Mouse (Mus musculus) gastrocnemius, postnatal 25 days (tissue): ENCODE measurements at regions not wholly inside any gene's neighbourhood (a gene's known extent, or its start where the extent isn't known, plus 50 kb on each side); places are given as distances from the start of the nearest gene placed in this dataset.

Experiments
- DNase-seq: peaks from one replicate; pipeline ENCODE4 v3.0.0; 2022

DNA sequence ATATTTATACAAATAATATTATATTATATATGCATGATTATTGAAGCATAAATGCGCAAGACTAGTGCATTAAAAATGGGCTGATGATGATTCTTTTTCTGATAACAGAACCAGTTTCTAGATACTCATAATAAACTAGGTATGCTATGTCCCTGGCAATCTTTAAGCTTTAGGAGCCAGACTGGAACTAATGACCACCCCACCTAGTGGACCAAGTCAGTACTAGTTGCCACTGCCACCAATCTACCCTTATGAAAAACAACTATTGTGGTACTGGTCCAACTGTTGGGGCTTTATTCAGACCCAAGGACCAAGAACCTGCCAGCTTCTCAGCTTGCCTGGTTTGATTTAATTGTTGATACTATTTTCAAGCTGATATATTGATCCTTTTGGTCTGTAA is 722.8 kb downstream of the Dach1 start:
- no peak for DNase-seq

DNA sequence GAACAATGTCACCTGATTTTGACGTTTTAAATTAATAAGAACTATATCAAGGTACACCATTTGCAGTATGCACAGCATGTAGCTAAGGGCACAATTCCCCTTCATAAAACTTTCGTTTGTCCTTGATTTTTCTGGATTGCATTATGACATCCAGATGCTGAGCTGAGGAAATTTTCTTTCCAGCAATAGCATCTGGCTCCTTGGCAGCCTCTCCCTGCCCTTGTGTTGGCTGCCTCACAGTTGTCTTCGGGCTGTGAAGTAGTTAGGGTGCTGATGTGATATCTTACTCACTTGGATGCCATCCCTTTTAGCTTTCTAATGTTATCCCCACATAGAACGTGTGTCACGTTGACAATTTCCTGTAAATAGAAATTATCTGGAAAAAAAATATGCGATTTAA is 729.2 kb downstream of the Dach1 start:
- DNase-seq: peak; percentile 16

DNA sequence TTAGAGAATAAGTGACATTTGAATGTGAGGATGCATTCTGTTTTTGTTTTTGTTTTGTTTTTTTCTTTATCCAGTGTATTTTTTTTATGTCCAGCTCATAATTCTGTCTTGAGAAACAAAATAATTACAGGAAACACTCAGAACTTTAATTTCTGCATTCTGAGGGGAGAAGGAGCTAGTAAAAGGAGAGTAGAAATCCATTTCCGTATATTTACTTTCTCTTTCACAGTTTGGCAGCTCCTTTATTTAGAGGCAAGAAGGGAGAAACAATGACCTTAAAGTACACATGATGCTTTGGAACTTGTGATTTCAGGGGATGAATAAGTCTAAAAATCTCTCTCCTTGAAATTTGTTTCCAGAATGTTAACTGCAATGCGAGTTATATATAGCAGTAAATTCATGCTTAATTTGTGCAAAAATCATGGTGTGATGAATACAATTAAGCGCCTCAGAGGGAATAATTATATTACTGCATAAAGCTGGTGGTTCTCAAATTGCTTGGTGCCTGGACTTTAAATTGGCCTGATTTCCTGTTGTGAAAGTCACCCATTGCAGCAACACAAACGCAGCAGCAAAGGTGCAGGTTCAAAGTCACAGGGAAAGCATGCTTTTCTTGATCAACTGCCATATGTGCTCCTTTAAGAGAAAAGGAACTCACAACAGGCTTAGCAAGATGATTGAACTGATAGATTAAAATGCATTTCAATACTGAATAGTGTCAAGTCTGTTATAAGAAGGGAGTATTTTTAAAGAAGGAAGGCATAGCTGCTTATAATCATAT is 733.9 kb downstream of the Dach1 start:
- DNase-seq: no peak

DNA sequence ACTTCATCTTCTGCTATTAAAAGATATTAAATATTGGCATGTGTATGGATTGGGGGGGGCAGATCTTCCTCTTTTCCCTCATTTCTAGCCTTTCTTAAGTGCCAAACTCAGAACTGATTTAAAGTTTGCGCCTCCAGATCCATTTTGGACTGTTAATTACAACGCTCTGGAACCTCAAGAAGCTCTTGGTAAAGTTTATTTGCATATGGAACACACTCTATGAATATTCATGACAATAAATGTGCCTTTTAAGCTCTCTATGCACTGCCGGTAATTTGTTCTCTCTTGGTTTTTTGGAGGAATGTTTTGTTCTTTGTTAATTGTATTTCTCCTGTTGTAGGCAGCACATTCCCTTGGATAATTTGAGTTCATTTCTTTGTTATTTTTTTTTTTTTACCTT is 738.3 kb downstream of the Dach1 start:
- no peak for DNase-seq

DNA sequence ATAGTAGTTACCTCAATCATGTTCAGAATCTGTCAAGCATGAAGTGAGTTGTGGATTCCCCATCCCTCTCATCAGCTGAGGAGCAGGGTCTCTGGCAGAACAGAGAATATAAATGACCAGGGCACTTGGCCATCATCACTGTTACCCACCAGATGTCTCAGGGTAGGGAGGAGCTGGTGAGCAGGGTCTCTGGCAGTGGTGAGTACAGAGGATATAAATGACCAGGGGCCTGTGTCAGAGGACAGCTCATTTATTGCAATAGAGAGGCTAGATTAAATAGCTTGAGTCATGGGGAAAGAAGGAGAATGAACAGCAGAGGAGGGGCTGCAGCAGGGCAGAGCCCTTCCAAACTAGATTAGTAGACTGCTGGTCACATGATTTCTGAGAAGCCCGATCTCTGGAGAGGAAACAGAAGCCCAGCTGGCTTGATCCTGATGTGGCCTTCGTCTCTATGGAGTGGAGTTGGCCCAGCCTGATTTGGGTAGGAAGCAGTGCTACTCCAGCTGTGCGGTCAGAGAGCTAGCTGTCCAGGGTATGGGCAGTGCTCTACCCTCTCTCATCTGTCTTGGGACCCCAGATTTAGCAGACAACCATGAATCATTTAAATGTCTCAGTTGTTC is 766.3 kb downstream of the Dach1 start:
- peak; percentile 4 for DNase-seq

DNA sequence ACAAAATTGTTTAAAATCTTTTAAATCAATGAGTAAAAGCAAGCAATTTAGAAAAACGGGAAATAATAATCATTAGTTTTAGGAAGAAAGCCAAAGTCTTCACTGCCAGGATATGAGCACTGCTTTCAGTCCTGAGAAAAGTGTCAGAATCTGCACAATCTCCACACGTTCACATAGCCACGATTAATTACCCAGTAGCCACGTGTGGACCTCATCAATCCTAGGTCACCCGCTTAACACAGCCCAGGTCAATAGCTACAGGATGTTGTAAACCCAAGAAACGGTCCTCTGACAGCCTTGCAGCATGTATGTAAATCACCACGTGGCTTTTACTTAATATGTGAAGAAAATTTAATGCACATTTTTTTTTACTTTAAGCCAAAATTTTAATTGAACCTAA is 773.2 kb downstream of the Dach1 start:
- DNase-seq: no peak

DNA sequence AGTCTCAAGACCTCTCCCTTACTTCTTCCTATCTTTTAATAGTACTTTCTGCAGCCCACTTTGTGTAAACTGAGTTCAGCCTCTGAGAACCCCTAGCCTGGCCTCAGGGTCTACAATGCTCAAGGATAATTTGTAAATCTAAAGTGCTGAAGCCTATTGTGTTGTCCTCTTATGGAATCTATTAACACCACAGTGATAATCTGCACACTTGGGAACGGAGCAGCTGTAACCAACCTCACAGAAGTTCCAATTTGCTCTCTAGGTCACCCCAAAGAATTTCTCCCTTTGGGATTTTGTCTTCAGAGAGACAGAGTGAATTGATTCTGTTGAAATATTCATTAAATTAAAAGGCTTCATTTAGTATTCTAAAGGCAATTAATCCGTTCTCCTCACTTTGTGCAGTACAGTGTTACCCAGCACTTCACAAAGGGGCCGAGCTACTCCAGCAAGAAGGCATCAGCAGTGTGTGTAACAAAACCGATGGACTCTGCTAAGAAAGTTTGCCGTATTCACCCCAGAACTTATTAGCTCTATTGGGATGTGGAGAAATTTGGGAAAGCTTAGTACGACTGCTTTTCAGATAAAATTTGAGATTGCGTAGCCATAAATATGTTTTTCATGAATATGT is 773.7 kb downstream of the Dach1 start:
- no peak for DNase-seq

DNA sequence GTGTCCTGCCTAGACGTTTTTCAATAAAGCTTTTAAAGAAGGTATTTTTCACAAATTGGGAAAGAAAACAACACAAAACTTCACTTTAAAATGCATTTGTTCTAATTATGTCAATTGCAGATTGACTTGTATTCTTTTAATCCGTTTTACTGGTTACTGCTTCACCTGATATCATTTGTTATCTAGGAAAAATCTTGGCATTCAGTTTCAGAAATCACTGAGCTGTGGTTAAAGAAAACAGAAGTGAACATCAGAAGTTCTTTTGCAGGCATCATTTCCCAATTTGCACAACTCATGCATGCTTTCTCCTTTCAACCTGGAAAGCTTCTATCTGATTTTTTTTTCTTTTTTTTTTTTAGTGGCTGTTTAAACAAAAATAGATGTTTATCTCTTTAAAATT is 780.6 kb downstream of the Dach1 start:
- DNase-seq: no peak

DNA sequence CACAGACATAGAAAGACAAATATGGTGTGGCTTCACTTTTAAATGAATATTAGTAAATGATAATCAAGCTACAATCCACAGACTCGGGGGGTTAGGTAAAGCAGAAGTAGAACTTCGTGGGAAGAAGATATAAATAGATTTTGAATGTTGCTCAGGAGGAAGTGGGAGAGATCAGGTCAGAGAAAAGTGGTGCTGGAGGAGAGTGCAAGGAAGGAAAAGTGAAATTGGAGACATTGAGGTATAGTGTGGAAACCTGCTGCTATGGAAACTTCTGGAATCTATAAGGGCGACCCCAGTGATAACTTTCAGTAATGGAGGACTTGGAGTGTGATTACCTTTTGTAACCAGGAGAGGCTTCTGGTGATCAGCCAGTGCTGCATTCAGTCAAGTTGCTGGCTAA is 789.4 kb downstream of the Dach1 start:
- no peak for DNase-seq

DNA sequence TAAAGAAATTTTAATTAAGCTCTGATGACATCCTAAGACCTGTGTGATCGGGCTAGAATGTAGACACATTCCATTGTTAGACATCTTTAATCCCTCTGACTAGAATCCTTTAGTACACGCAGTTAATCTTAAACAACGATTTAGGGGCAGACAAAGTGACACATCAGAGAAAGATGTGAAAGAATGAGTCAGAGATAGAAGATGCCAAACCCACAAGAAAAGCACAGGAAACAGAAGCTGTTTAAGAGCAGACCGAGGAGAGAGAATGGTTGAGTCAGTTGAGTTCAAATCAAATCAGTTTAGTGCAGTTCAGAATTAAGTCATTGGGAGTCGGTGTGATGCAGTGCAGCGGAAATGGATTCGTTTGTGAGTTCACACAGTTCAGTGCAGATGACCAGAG is 812.6 kb downstream of the Dach1 start:
- DNase-seq: no peak

DNA sequence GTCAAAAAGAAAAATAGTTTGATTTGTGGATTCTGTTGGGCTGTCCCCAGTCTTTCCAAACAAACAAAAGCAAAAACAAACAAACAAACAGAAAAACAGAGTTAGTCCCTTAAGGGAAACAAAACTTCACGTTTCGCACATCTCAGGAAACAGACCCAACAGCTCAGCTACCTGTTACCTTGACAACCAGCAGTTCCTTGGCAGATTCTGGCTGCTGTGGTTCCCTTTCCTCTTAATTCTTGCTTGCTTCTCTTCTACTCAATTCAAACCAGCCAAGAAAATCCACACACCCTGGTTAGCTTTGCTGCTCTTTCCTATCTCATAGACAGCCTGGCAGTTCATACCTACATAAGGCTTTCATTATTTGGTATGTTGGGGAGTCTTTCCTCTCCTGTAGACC is 821.6 kb downstream of the Dach1 start:
- no peak for DNase-seq

DNA sequence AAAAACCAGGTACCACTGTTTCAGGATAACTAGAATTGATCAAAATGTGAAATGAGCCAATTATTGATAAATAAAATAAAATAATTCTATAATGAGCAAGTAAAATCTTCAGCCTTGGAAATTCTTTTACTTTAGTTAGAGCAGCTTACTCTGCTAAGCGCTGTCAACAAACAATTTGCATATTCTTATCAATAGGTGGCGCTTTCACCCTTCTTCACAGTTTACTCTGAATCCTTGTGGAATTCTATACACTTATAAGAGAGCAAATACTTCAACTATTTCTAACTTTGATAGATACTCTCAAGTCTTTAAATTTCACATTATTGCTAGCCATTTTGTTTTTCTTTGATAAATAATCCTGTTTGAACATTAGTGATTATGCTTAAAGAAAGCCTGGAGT is 812.5 kb upstream of the Klhl1 start:
- no peak for DNase-seq

DNA sequence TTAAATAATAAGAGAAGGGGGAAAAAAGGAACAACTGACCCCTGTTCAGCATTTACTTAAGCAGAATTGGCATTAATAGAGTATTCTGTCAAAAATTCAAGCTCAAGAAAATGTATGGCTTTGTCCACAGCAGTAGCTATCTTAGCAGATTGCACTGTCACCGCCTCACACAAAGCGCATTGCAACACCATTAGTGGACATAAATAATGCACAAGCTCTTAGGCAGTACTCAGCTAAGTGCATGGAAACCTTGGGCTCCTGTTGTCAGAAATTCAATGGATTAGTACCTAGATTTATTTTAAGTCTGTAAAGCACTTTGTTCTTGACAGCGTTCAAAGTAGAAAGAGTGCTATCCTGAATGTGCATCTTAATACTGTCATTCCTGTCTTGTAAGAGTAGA is 811.1 kb upstream of the Klhl1 start:
- no peak for DNase-seq

DNA sequence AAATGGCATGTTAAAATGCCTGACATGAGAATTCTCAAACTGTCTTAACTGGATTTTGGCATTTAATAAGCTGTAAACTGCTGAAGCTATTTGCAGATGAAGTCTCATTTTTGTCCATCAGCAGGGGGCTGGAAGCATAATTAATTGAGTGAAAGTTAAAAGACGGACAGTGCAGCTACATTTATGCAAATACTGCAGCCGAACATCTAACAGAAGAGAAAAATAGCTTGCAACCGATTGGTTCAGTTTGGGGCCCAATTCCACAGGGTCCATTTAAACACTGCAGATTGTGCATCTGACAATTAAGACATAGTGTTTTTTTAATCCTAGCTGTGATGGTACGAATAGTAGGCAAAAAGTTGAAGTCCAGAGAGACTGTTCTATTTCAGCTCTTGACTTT is 774.2 kb upstream of the Klhl1 start:
- no peak for DNase-seq

DNA sequence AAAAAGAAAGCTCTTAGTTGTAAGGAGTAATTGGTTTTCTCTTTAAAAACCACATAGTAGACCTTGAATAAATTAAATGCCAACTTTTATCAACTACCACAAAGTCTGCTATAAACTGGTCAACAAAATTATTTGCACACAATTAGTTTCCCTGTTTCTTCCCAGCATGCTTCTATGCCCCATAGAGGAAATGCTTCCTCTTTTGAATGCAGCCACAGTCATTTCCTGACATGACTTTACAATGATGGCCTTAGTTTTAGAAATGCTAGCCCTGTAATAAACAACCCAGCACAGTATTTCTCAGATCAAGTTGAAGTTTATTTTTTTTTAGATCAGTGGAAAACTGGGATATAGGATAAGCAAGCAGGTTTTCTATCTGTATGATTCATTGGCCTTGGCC is 768.5 kb upstream of the Klhl1 start:
- no peak for DNase-seq

DNA sequence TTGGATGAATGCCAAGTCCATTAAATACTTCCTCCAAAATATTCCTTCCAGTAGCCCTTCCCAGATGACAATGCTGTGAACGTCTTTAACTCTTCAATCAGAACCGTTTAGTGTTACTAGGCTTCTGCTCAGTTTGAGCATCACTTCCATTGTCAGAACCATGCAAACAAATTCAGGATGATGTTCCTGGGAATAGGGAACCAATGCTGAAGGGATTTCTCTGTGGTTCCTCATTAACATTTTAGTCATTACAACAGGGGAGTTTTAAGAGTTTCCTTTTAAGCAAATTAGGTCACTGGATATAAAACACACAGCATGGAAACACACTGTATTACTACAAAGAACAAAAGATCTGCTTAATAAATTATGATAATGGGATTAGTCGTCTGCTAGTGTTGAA is 739.6 kb upstream of the Klhl1 start:
- DNase-seq: no peak
